Mouse (Mus musculus) hindbrain, embryonic 11.5 days (tissue): Measurements from ENCODE around the gene Hacd4. TPM values are rescaled to one million over a fixed set of nuclear protein-coding genes. Genes with fewer than 3 reads are reported as not detected.
"Not testable (repeated sequence)": the region's sequence is repeated elsewhere in the genome, so short reads cannot be mapped to it uniquely, and the experiment has no call there.

Experiments used
- ATAC-seq: fragments of 200-750 bp; cut with Nextera tagmentation; 2 replicates; pipeline ENCODE4 v1.8.0; 2017; ENCODE audit warnings: mild to moderate bottlenecking, moderate TSS enrichment, moderate library complexity; ENCODE audit not compliant: low FRiP score
- DNase-seq: peaks from one replicate; pipeline ENCODE4 v3.0.0-alpha.2; 2015; ENCODE audit warnings: low spot score
- H3K27ac ChIP-seq: fragments of 300-500 bp; sonication (generic); 2 replicates; pipeline ENCODE4 v1.5.1; 2014; ENCODE audit warnings: mild to moderate bottlenecking, low read depth, low read length
- H3K27me3 ChIP-seq: fragments of 300-500 bp; sonication (generic); 2 replicates; pipeline ENCODE4 v1.6.1; 2014; ENCODE audit warnings: mild to moderate bottlenecking, low read length, moderate library complexity, mixed read lengths; ENCODE audit not compliant: control insufficient read depth, insufficient read depth
- H3K36me3 ChIP-seq: fragments of 300-500 bp; sonication (generic); 2 replicates; pipeline ENCODE4 v1.6.1; 2014; ENCODE audit warnings: mild to moderate bottlenecking, low read length, moderate library complexity, mixed read lengths; ENCODE audit not compliant: control insufficient read depth, insufficient read depth
- H3K4me1 ChIP-seq: fragments of 300-500 bp; sonication (generic); replicated peaks from 2 replicates; pipeline ENCODE4 v1.6.1; 2014; ENCODE audit warnings: low read length, mixed read lengths; ENCODE audit not compliant: control insufficient read depth, insufficient read depth
- H3K4me2 ChIP-seq: fragments of 300-500 bp; sonication (generic); replicated peaks from 2 replicates; pipeline ENCODE4 v1.6.1; 2014; ENCODE audit warnings: mild to moderate bottlenecking, low read depth, low read length
- H3K4me3 ChIP-seq: fragments of 300-500 bp; sonication (generic); 2 replicates; pipeline ENCODE4 v1.5.1; 2014; ENCODE audit warnings: low read depth, low read length
- H3K9ac ChIP-seq: fragments of 300-500 bp; sonication (generic); 2 replicates; pipeline ENCODE4 v1.6.1; 2014; ENCODE audit warnings: low read depth, low read length
- H3K9me3 ChIP-seq: fragments of 300-500 bp; sonication (generic); 2 replicates; pipeline ENCODE4 v1.6.1; 2016; ENCODE audit warnings: low read length; ENCODE audit not compliant: control insufficient read depth
- WGBS: fragments of 180-500 bp; shearing (Covaris S2); extraction: QIAGEN DNeasy Blood & Tissue Kit; methylation state at CpG from one replicate; pipeline ENCODE4 v1.1.7; 2014; 5-methylcytosine and 5-hydroxymethylcytosine counted together
- polyA plus RNA-seq: library from polyadenylated mRNA; unstranded; fragments of >200 nt; fragmentation: Nextera tagmentation; extraction: Ambion mirVana; gene quantifications from 2 replicates; pipeline ENCODE4 v1.2.1, GENCODE M21; 2014

Hacd4 gene
- polyA plus RNA-seq, 1 experiment from 2014 or later: 4.8 TPM

GRCm38 (mm10) chr4:88390596-88390995 is 48.1 kb downstream of the Hacd4 start:
- not testable (repeated sequence) for H3K9ac ChIP-seq, H3K4me3 ChIP-seq, H3K36me3 ChIP-seq, H3K4me1 ChIP-seq, H3K27ac ChIP-seq, ATAC-seq, DNase-seq, H3K27me3 ChIP-seq, H3K4me2 ChIP-seq, H3K9me3 ChIP-seq
- WGBS: 42% methylated on average over 1 of the region's 1 CpGs

- Histone ChIP-seq H3K4me2 (no peak overlapping the region), H3K9me3 (no peaks in the 10 kb centered on the region), H3K4me1 (no peaks in the 10 kb centered on the region), H3K27ac (no peak overlapping the region), H3K4me3 (no peak overlapping the region), H3K36me3 (no peaks in the 10 kb centered on the region), H3K27me3 (no peaks in the 10 kb centered on the region), H3K9ac (no peak overlapping the region)
- no peak for DNase-seq
- no peak for ATAC-seq
- 86% methylated on average over 1 of the region's 1 CpGs for WGBS
Measured at GRCm38 (mm10) chr4:88390036-88390435, 48.7 kb downstream of the Hacd4 start.

GRCm38 (mm10) chr4:88372293-88373224 is 66.2 kb downstream of the Hacd4 start:
- Histone ChIP-seq H3K4me1 (no peaks in the 10 kb centered on the region), H3K4me3 (no peak overlapping the region), H3K27me3 (no peaks in the 10 kb centered on the region), H3K9ac (no peak overlapping the region), H3K4me2 (no peak overlapping the region), H3K9me3 (no peaks in the 10 kb centered on the region), H3K27ac (no peak overlapping the region), H3K36me3 (no peaks in the 10 kb centered on the region)
- ATAC-seq (peak; percentile 82), DNase-seq (peak; percentile 15)
- WGBS: 62% methylated on average over 18 of the region's 18 CpGs

GRCm38 (mm10) chr4:88370819-88371218 is 67.9 kb downstream of the Hacd4 start:
- no peaks in the 10 kb centered on the region for H3K36me3 ChIP-seq
- ATAC-seq (no peak), DNase-seq (no peak)
- H3K4me1 ChIP-seq: no peaks in the 10 kb centered on the region
- 96% methylated on average over 8 of the region's 8 CpGs for WGBS
- H3K9me3 ChIP-seq: no peaks in the 10 kb centered on the region
- H3K4me3 ChIP-seq: no peak overlapping the region
- no peak overlapping the region for H3K9ac ChIP-seq
- no peak overlapping the region for H3K27ac ChIP-seq
- no peak overlapping the region for H3K4me2 ChIP-seq
- no peaks in the 10 kb centered on the region for H3K27me3 ChIP-seq

- Histone ChIP-seq H3K4me2 (no peak overlapping the region), H3K4me1 (no peaks in the 10 kb centered on the region), H3K9ac (no peak overlapping the region), H3K36me3 (no peaks in the 10 kb centered on the region), H3K27ac (no peak overlapping the region), H3K4me3 (no peak overlapping the region), H3K9me3 (no peaks in the 10 kb centered on the region), H3K27me3 (no peaks in the 10 kb centered on the region)
- no peak for DNase-seq
- 91% methylated on average over 6 of the region's 6 CpGs for WGBS
- ATAC-seq: no peak
Measured at GRCm38 (mm10) chr4:88369951-88370350, 68.8 kb downstream of the Hacd4 start.

GRCm38 (mm10) chr4:88357431-88357830 is 81.3 kb downstream of the Hacd4 start:
- Histone ChIP-seq H3K27me3 (no peaks in the 10 kb centered on the region), H3K9ac (no peak overlapping the region), H3K4me3 (no peak overlapping the region), H3K4me2 (no peak overlapping the region), H3K27ac (no peak overlapping the region), H3K4me1 (no peaks in the 10 kb centered on the region), H3K9me3 (no peaks in the 10 kb centered on the region), H3K36me3 (no peaks in the 10 kb centered on the region)
- 88% methylated on average over 3 of the region's 3 CpGs for WGBS
- DNase-seq (no peak), ATAC-seq (no peak)

GRCm38 (mm10) chr4:88356652-88357051 is 82.1 kb downstream of the Hacd4 start:
- 62% methylated on average over 2 of the region's 2 CpGs for WGBS
- no peaks in the 10 kb centered on the region for H3K9me3 ChIP-seq
- no peaks in the 10 kb centered on the region for H3K36me3 ChIP-seq
- H3K27ac ChIP-seq: no peak overlapping the region
- H3K4me2 ChIP-seq: no peak overlapping the region
- no peaks in the 10 kb centered on the region for H3K27me3 ChIP-seq
- no peaks in the 10 kb centered on the region for H3K4me1 ChIP-seq
- H3K9ac ChIP-seq: no peak overlapping the region
- peak; percentile 37 for DNase-seq
- no peak overlapping the region for H3K4me3 ChIP-seq
- no peak for ATAC-seq

GRCm38 (mm10) chr4:88350910-88351309 is 87.8 kb downstream of the Hacd4 start:
- DNase-seq (peak; percentile 88), ATAC-seq (peak; percentile 84; the same call in 1 of the 2 replicates)
- Histone ChIP-seq H3K4me3 (no peak overlapping the region), H3K27ac (no peak overlapping the region), H3K4me1 (no peaks in the 10 kb centered on the region), H3K9me3 (no peaks in the 10 kb centered on the region), H3K4me2 (no peak overlapping the region), H3K9ac (no peak overlapping the region), H3K27me3 (no peaks in the 10 kb centered on the region), H3K36me3 (no peaks in the 10 kb centered on the region)
- WGBS: 7% methylated on average over 4 of the region's 4 CpGs
